Mouse (Mus musculus) heart, embryonic 14.5 days (tissue): ENCODE measurements around the gene Gm11733. TPM values are rescaled to one million over a fixed set of nuclear protein-coding genes. Genes with fewer than 3 reads are reported as not detected.

Experiments used
- ATAC-seq: fragments of 200-750 bp; cut with Nextera tagmentation; 2 replicates; pipeline ENCODE4 v1.8.0; 2017; ENCODE audit warnings: low read depth, moderate TSS enrichment; ENCODE audit not compliant: insufficient number of reproducible peaks, insufficient read depth, low FRiP score
- H3K27ac ChIP-seq, 2 experiments: fragments of 200-500 bp in 1 of 2; fragments of 300-500 bp in 1 of 2; sonication (generic) in 1 of 2; replicated peaks in 1 of 2; 2 replicates each; pipeline ENCODE4 v1.5.1; 2012 to 2014; ENCODE audit warnings: low read depth in 2 of 2, low read length in 2 of 2, control low read depth in 1 of 2, mild to moderate bottlenecking in 1 of 2, mixed read lengths in 1 of 2; ENCODE audit not compliant: control insufficient read depth in 1 of 2, insufficient read depth in 1 of 2
- H3K27me3 ChIP-seq: fragments of 300-500 bp; sonication (generic); 2 replicates; pipeline ENCODE4 v1.6.1; 2014; ENCODE audit warnings: mild to moderate bottlenecking, low read length, control low read depth; ENCODE audit not compliant: control insufficient read depth, insufficient read depth
- H3K36me3 ChIP-seq: fragments of 300-500 bp; sonication (generic); 2 replicates; pipeline ENCODE4 v1.6.1; 2014; ENCODE audit warnings: mild to moderate bottlenecking, control low read depth, low read length, mixed read lengths; ENCODE audit not compliant: control insufficient read depth, insufficient read depth
- H3K4me1 ChIP-seq, 2 experiments: fragments of 200-500 bp in 1 of 2; fragments of 300-500 bp in 1 of 2; sonication (generic) in 1 of 2; 2 replicates each; pipeline ENCODE4 v1.6.1; 2012 to 2014; ENCODE audit warnings: low read length in 2 of 2, control low read depth in 1 of 2, mixed read lengths in 1 of 2; ENCODE audit not compliant: control insufficient read depth in 2 of 2, insufficient read depth in 2 of 2
- H3K4me2 ChIP-seq: fragments of 300-500 bp; sonication (generic); 2 replicates; pipeline ENCODE4 v1.6.1; 2014; ENCODE audit warnings: mild to moderate bottlenecking, low read length
- H3K4me3 ChIP-seq, 2 experiments: fragments of 200-500 bp in 1 of 2; fragments of 300-500 bp in 1 of 2; sonication (generic) in 1 of 2; 2 replicates each; pipeline ENCODE4 v1.5.1; 2012 to 2014; ENCODE audit warnings: low read length in 2 of 2, mild to moderate bottlenecking in 2 of 2, control low read depth in 1 of 2, low read depth in 1 of 2, moderate library complexity in 1 of 2; ENCODE audit not compliant: control insufficient read depth in 1 of 2, insufficient read depth in 1 of 2
- H3K9ac ChIP-seq: fragments of 300-500 bp; sonication (generic); 2 replicates; pipeline ENCODE4 v1.6.1; 2014; ENCODE audit warnings: mild to moderate bottlenecking, low read length
- H3K9me3 ChIP-seq: fragments of 300-500 bp; sonication (generic); 2 replicates; pipeline ENCODE4 v1.6.1; 2016; ENCODE audit warnings: low read length, control low read depth; ENCODE audit not compliant: control insufficient read depth
- WGBS: fragments of 180-500 bp; shearing (Covaris S2); extraction: QIAGEN DNeasy Blood & Tissue Kit; methylation state at CpG from one replicate; pipeline ENCODE4 v1.1.7; 2014; 5-methylcytosine and 5-hydroxymethylcytosine counted together
- polyA plus RNA-seq: library from polyadenylated mRNA; unstranded; fragments of >200 nt; fragmentation: Nextera tagmentation; extraction: Ambion mirVana; gene quantifications from 2 replicates; pipeline ENCODE4 v1.2.1, GENCODE M21; 2014

Gm11733 gene
- polyA plus RNA-seq: 0.08 TPM in 1 of 2 replicates, not detected in the other

GRCm38 (mm10) chr11:117484198-117484597 is at the start of gene Gm11733:
Gm11733 (plus strand) TSS chr11:117484368.
- H3K4me2 ChIP-seq: peak within 1 kb of the TSS; percentile 68
- ATAC-seq: no peak
- peak within 1 kb of the TSS; percentile 56 for H3K9ac ChIP-seq
- H3K4me3 ChIP-seq: peak within 1 kb of the TSS; percentile 26 to 36; a peak in 3 of 4 replicates
- 41% methylated on average over 12 of the region's 12 CpGs for WGBS
- no peaks in the 10 kb centered on the region; the same call in 1 of the 2 replicates for H3K9me3 ChIP-seq
- no peaks in the 10 kb centered on the region for H3K36me3 ChIP-seq
- H3K4me1 ChIP-seq: peaks cover 19 to 22% of the 10 kb centered on the region in 2 experiments
- H3K27me3 ChIP-seq: 0 out of 2 replicates have a peak, but pooled peaks cover 4% of the 10 kb centered on the region
- H3K27ac ChIP-seq: no peak within 1 kb of the TSS; a peak in 1 of 4 replicates

- Histone ChIP-seq H3K27ac (no peak overlapping the region), H3K9me3 (no peaks in the 10 kb centered on the region), H3K9ac (no peak overlapping the region), H3K36me3 (no peaks in the 10 kb centered on the region), H3K27me3 (peaks cover 60% of the 10 kb centered on the region), H3K4me3 (no peak overlapping the region), H3K4me1 (no peaks in the 10 kb centered on the region; a peak in 1 of 4 replicates), H3K4me2 (no peak overlapping the region)
- 0 out of 2 replicates have a peak, but pooled peaks have one; percentile 22 for ATAC-seq
- 32% methylated on average over 22 of the region's 22 CpGs for whole genome bisulfite sequencing
These were observed 47.6 kb upstream of the Gm11733 start for GRCm38 (mm10) chr11:117436401-117437109.

GRCm38 (mm10) chr11:117437110-117437490 is 47.1 kb upstream of the Gm11733 start:
- Histone ChIP-seq H3K27me3 (peaks cover 61% of the 10 kb centered on the region), H3K27ac (no peak overlapping the region), H3K4me2 (no peak overlapping the region), H3K4me1 (no peaks in the 10 kb centered on the region; a peak in 1 of 4 replicates), H3K9ac (no peak overlapping the region), H3K9me3 (no peaks in the 10 kb centered on the region), H3K4me3 (no peak overlapping the region), H3K36me3 (no peaks in the 10 kb centered on the region)
- WGBS: 43% methylated on average over 7 of the region's 7 CpGs
- no peak for ATAC-seq

GRCm38 (mm10) chr11:117438363-117438762 is 45.8 kb upstream of the Gm11733 start:
- 53% methylated on average over 6 of the region's 6 CpGs for WGBS
- Histone ChIP-seq H3K36me3 (no peaks in the 10 kb centered on the region), H3K4me1 (no peaks in the 10 kb centered on the region; a peak in 1 of 4 replicates), H3K9ac (no peak overlapping the region), H3K27me3 (peaks cover 61% of the 10 kb centered on the region), H3K27ac (no peak overlapping the region), H3K4me3 (no peak overlapping the region), H3K4me2 (no peak overlapping the region), H3K9me3 (no peaks in the 10 kb centered on the region)
- ATAC-seq: no peak

- Histone ChIP-seq H3K4me2 (peak overlapping the region; percentile 49), H3K27me3 (peaks cover 53% of the 10 kb centered on the region), H3K4me1 (peaks cover 0 to 2% of the 10 kb centered on the region in 2 experiments; a peak in 2 of 4 replicates), H3K9me3 (no peaks in the 10 kb centered on the region), H3K27ac (no peak overlapping the region), H3K36me3 (no peaks in the 10 kb centered on the region), H3K9ac (0 out of 2 replicates have a peak overlapping the region, but pooled peaks have one; percentile 46), H3K4me3 (peak overlapping the region in 1 of 2 experiments; percentile 6; a peak in 1 of 4 replicates)
- no peak; the same call in 1 of the 2 replicates for ATAC-seq
- 8% methylated on average over 22 of the region's 22 CpGs for WGBS
These were observed 43.2 kb upstream of the Gm11733 start for GRCm38 (mm10) chr11:117440865-117441425.

GRCm38 (mm10) chr11:117444090-117444489 is 40.1 kb upstream of the Gm11733 start:
- Histone ChIP-seq H3K4me1 (peaks cover 0 to 2% of the 10 kb centered on the region in 2 experiments; a peak in 2 of 4 replicates), H3K36me3 (no peaks in the 10 kb centered on the region), H3K4me3 (no peak overlapping the region), H3K27me3 (peaks cover 23% of the 10 kb centered on the region), H3K9me3 (no peaks in the 10 kb centered on the region), H3K9ac (no peak overlapping the region), H3K4me2 (no peak overlapping the region), H3K27ac (no peak overlapping the region)
- no peak for ATAC-seq
- 73% methylated on average over 2 of the region's 2 CpGs for WGBS

GRCm38 (mm10) chr11:117445707-117446106 is 38.5 kb upstream of the Gm11733 start:
- no peak overlapping the region for H3K4me3 ChIP-seq
- WGBS: 37% methylated on average over 6 of the region's 6 CpGs
- peaks cover 9% of the 10 kb centered on the region for H3K27me3 ChIP-seq
- no peak overlapping the region for H3K4me2 ChIP-seq
- peaks cover 0 to 2% of the 10 kb centered on the region in 2 experiments; a peak in 2 of 4 replicates for H3K4me1 ChIP-seq
- H3K9me3 ChIP-seq: no peaks in the 10 kb centered on the region
- H3K27ac ChIP-seq: no peak overlapping the region
- no peak for ATAC-seq
- H3K36me3 ChIP-seq: no peaks in the 10 kb centered on the region
- H3K9ac ChIP-seq: no peak overlapping the region
